In the genomic region with DNA sequence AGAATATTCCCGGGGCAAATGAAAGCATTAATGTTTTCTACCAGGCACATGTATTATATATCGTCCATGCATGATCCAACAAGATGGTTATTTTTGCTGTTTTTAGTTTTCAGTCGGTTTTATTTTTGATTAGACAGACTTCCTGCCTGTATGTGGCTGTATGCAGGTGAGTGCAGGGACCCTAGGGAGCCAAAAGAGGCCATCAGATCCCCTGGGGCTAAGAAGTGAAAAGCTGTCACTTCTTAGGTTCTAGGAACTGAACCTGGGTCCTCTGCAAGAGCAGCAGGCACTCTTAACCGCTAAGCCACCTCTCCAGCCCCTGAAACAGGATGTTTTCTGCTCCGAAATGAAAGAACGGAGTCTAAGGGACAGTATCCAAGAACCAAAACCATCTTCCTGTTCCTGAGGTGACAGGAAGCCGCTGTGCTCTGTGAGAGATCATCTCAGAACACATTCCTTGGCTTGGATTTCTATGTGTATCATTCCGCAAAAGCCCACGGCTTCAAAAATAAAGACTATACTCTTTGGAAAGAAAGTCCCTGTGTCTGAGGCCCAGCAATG, we compare ENCODE assay signal across 10 mouse cellular contexts. TPM values are rescaled to one million over a fixed set of nuclear protein-coding genes. Genes with fewer than 3 reads are reported as not detected.
DNase-seq lines count a peak whose midpoint lies in the region; ATAC-seq and TF ChIP-seq lines count a peak whose summit lies in the region.
"Had no signal": no experiment of that assay in that cellular context is flagged by ENCODE, and none has a peak within 500 bp of the region (broad histone marks: within the 10 kb centered on the region; RNA-seq: fewer than 3 reads in every experiment).

No protein-coding gene starts in this region.

- no peak overlapping the region for H3K4me3 ChIP-seq in kidney, postnatal 0 days (replicated peaks; ENCODE audit: low read depth, low read length)
- no peak overlapping the region for H3K4me3 ChIP-seq in kidney, embryonic 14.5 days (ENCODE audit: low read length)
- H3K4me3 ChIP-seq in heart, postnatal 0 days (ENCODE audit: low read depth, low read length) = no peak overlapping the region
- no peak overlapping the region for H3K4me3 ChIP-seq in stomach, embryonic 16.5 days (replicated peaks; ENCODE audit: low read length)

- DNase-seq in kidney, postnatal 0 days (ENCODE audit: low spot score) = peak; percentile 42
- DNase-seq in spleen, postnatal 36 days (ENCODE audit: low spot score in 2 of 2) = peak; percentile 41 to 44
- no peak for DNase-seq in spleen, postnatal 14 days (ENCODE audit: low spot score in 2 of 2)
- DNase-seq in heart, postnatal 0 days (ENCODE audit: low spot score) = peak; percentile 12
- DNase-seq in gastrocnemius, adult 18-20 months (ENCODE audit: low spot score) = no peak
- DNase-seq in cerebellum, adult 9-11 months = no peak
- DNase-seq: thymus, postnatal 25 days had no signal

- no peaks in the 10 kb centered on the region for H3K27me3 ChIP-seq in kidney, postnatal 0 days (ENCODE audit: insufficient read depth, low read length)
- no peaks in the 10 kb centered on the region for H3K27me3 ChIP-seq in kidney, embryonic 14.5 days (ENCODE audit: control insufficient read depth, insufficient read depth, low read length)
- H3K27me3 ChIP-seq in heart, postnatal 0 days (ENCODE audit: control insufficient read depth, insufficient read depth, low read length) = no peaks in the 10 kb centered on the region
- H3K27me3 ChIP-seq in stomach, embryonic 16.5 days (ENCODE audit: control insufficient read depth, insufficient read depth, low read length) = no peaks in the 10 kb centered on the region

- ATAC-seq in kidney, postnatal 0 days (replicated peaks; ENCODE audit: low FRiP score, low read depth) = no peak
- ATAC-seq in kidney, embryonic 14.5 days (ENCODE audit: low FRiP score, low TSS enrichment) = no peak
- ATAC-seq in heart, postnatal 0 days (ENCODE audit: insufficient read depth, low read depth) = peak; percentile 30; the same call in 1 of the 2 replicates
- no peak for ATAC-seq in stomach, embryonic 16.5 days (ENCODE audit: insufficient read depth, low FRiP score)

- WGBS in kidney, postnatal 0 days = 68% methylated on average over 9 of the region's 9 CpGs
- WGBS in kidney, embryonic 14.5 days = 73% methylated on average over 9 of the region's 9 CpGs
- WGBS in heart, postnatal 0 days = 55% methylated on average over 9 of the region's 9 CpGs
- WGBS in stomach, embryonic 16.5 days = 57% methylated on average over 9 of the region's 9 CpGs

- H3K4me1 ChIP-seq in kidney, postnatal 0 days (replicated peaks; ENCODE audit: insufficient read depth, low read length) = no peaks in the 10 kb centered on the region
- no peaks in the 10 kb centered on the region for H3K4me1 ChIP-seq in kidney, embryonic 14.5 days (ENCODE audit: control insufficient read depth, insufficient read depth, low read length)
- peaks cover 11% of the 10 kb centered on the region; the same call in 1 of the 2 replicates for H3K4me1 ChIP-seq in heart, postnatal 0 days (ENCODE audit: control insufficient read depth, insufficient read depth)
- H3K4me1 ChIP-seq in stomach, embryonic 16.5 days (ENCODE audit: control insufficient read depth, insufficient read depth, low read length) = peaks cover 5% of the 10 kb centered on the region; the same call in 1 of the 2 replicates

- peak overlapping the region; percentile 43; the same call in 1 of the 2 replicates for H3K27ac ChIP-seq in kidney, postnatal 0 days
- no peak overlapping the region for H3K27ac ChIP-seq in kidney, embryonic 14.5 days (ENCODE audit: low read depth, low read length)
- peak overlapping the region; percentile 51 for H3K27ac ChIP-seq in heart, postnatal 0 days (ENCODE audit: low read depth)
- peak overlapping the region; percentile 25 for H3K27ac ChIP-seq in stomach, embryonic 16.5 days (ENCODE audit: low read length)

- no peaks in the 10 kb centered on the region for H3K36me3 ChIP-seq in kidney, postnatal 0 days (ENCODE audit: insufficient read depth, low read length)
- H3K36me3 ChIP-seq in kidney, embryonic 14.5 days (ENCODE audit: control insufficient read depth, insufficient read depth, low read length) = no peaks in the 10 kb centered on the region
- H3K36me3 ChIP-seq in heart, postnatal 0 days (replicated peaks; ENCODE audit: control insufficient read depth, insufficient read depth, low read length) = no peaks in the 10 kb centered on the region
- H3K36me3 ChIP-seq in stomach, embryonic 16.5 days (ENCODE audit: control insufficient read depth, insufficient read depth, low read length) = no peaks in the 10 kb centered on the region

- H3K9me3 ChIP-seq in kidney, postnatal 0 days (replicated peaks; ENCODE audit: low read length) = no peaks in the 10 kb centered on the region
- no peaks in the 10 kb centered on the region for H3K9me3 ChIP-seq in kidney, embryonic 14.5 days (ENCODE audit: control insufficient read depth, low read length)
- no peaks in the 10 kb centered on the region for H3K9me3 ChIP-seq in heart, postnatal 0 days (replicated peaks; ENCODE audit: control insufficient read depth, low read length)
- H3K9me3 ChIP-seq in stomach, embryonic 16.5 days (replicated peaks; ENCODE audit: control insufficient read depth, low read length) = no peaks in the 10 kb centered on the region
- H3K9me3 ChIP-seq: G1E had no signal

- no peak for TF ChIP-seq EP300 in heart, postnatal 0 days (IDR thresholded peaks at IDR 0.05; ENCODE audit: low read depth)

- H3K9ac ChIP-seq in kidney, postnatal 0 days (ENCODE audit: low read depth, low read length) = no peak overlapping the region
- H3K9ac ChIP-seq in kidney, embryonic 14.5 days (ENCODE audit: low read depth, low read length) = no peak overlapping the region
- no peak overlapping the region for H3K9ac ChIP-seq in heart, postnatal 0 days (replicated peaks; ENCODE audit: low read depth, low read length)
- no peak overlapping the region for H3K9ac ChIP-seq in stomach, embryonic 16.5 days (ENCODE audit: low read length)

- H3K4me2 ChIP-seq in kidney, postnatal 0 days (ENCODE audit: low read length) = 0 out of 2 replicates have a peak overlapping the region, but pooled peaks have one; percentile 8
- H3K4me2 ChIP-seq in kidney, embryonic 14.5 days (replicated peaks; ENCODE audit: low read depth, low read length) = no peak overlapping the region
- H3K4me2 ChIP-seq in heart, postnatal 0 days (ENCODE audit: low read depth, low read length) = peak overlapping the region; percentile 14
- peak overlapping the region; percentile 4; the same call in 1 of the 2 replicates for H3K4me2 ChIP-seq in stomach, embryonic 16.5 days (ENCODE audit: low read depth, low read length)

- no peak for TF ChIP-seq CTCF in kidney, postnatal 0 days (IDR thresholded peaks at IDR 0.05; ENCODE audit: low read depth)
- TF ChIP-seq CTCF in heart, postnatal 0 days (IDR thresholded peaks at IDR 0.05; ENCODE audit: low read depth) = no peak

RNA-seq across cellular contexts. Expression of a gene that starts 15.9 kb away (rescaled TPM):
- polyA plus RNA-seq in kidney, postnatal 0 days (2015; fragmentation: Nextera tagmentation; extraction: Ambion mirVana) = 190 and 191 TPM in 2 replicates
- polyA plus RNA-seq in kidney, embryonic 14.5 days (2014; fragmentation: Nextera tagmentation; extraction: Ambion mirVana) = 96.8 and 101 TPM in 2 replicates
- 81.7 and 82.7 TPM in 2 replicates for total RNA-seq in heart, postnatal 0 days (2014; rRNA removed; ENCODE audit: low replicate concordance)
- polyA plus RNA-seq in heart, postnatal 0 days (2015; fragmentation: Nextera tagmentation; extraction: Ambion mirVana) = 89.2 and 89.3 TPM in 2 replicates
- polyA plus RNA-seq in stomach, embryonic 16.5 days (2015; fragmentation: Nextera tagmentation; extraction: Ambion mirVana) = 115 and 119 TPM in 2 replicates
- 10 to 100 TPM; 24.2 to 24.3 TPM for total RNA-seq in gastrocnemius, adult 18-20 months (2021)

RNA-seq across cellular contexts. Expression of a gene that starts 16.0 kb away (rescaled TPM):
- 20.6 and 24.7 TPM in 2 replicates for polyA plus RNA-seq in kidney, postnatal 0 days (2015; fragmentation: Nextera tagmentation; extraction: Ambion mirVana)
- polyA plus RNA-seq in kidney, embryonic 14.5 days (2014; fragmentation: Nextera tagmentation; extraction: Ambion mirVana) = 17.8 and 18.5 TPM in 2 replicates
- total RNA-seq in heart, postnatal 0 days (2014; rRNA removed; ENCODE audit: low replicate concordance) = 1.6 and 13.8 TPM in 2 replicates
- polyA plus RNA-seq in heart, postnatal 0 days (2015; fragmentation: Nextera tagmentation; extraction: Ambion mirVana) = 6.7 TPM in 2 replicates
- polyA plus RNA-seq in stomach, embryonic 16.5 days (2015; fragmentation: Nextera tagmentation; extraction: Ambion mirVana) = 12.1 and 14.9 TPM in 2 replicates
- total RNA-seq in gastrocnemius, adult 18-20 months (2021) = 1 to 10 TPM; 2.6 to 3.5 TPM

RNA-seq across cellular contexts. Expression of a gene that starts 54.8 kb away (rescaled TPM):
- 32.2 and 35.9 TPM in 2 replicates for polyA plus RNA-seq in kidney, postnatal 0 days (2015; fragmentation: Nextera tagmentation; extraction: Ambion mirVana)
- 44.8 TPM in 2 replicates for polyA plus RNA-seq in kidney, embryonic 14.5 days (2014; fragmentation: Nextera tagmentation; extraction: Ambion mirVana)
- total RNA-seq in heart, postnatal 0 days (2014; rRNA removed; ENCODE audit: low replicate concordance) = 15.3 and 24.6 TPM in 2 replicates
- polyA plus RNA-seq in heart, postnatal 0 days (2015; fragmentation: Nextera tagmentation; extraction: Ambion mirVana) = 28.6 and 30.9 TPM in 2 replicates
- polyA plus RNA-seq in stomach, embryonic 16.5 days (2015; fragmentation: Nextera tagmentation; extraction: Ambion mirVana) = 15.4 and 16.6 TPM in 2 replicates
- 100 to 1,000 TPM; 129 to 137 TPM for total RNA-seq in gastrocnemius, adult 18-20 months (2021)

Comparison
In these comparisons a context has a peak if more than half of its experiments do, and no peak if none do; other contexts are left out.
1. DNase-seq: peak in kidney, postnatal 0 days (single experiment), spleen, postnatal 36 days (2 of 2) and heart, postnatal 0 days (single experiment); none in spleen, postnatal 14 days (0 of 2), gastrocnemius, adult 18-20 months (single experiment) and cerebellum, adult 9-11 months (single experiment).